Mouse (Mus musculus): Measurements from ENCODE around the gene Wwox.
A peak's percentile ranks its signal among the peaks of the same experiment; 100 is the strongest.

The Wwox gene

DNA sequence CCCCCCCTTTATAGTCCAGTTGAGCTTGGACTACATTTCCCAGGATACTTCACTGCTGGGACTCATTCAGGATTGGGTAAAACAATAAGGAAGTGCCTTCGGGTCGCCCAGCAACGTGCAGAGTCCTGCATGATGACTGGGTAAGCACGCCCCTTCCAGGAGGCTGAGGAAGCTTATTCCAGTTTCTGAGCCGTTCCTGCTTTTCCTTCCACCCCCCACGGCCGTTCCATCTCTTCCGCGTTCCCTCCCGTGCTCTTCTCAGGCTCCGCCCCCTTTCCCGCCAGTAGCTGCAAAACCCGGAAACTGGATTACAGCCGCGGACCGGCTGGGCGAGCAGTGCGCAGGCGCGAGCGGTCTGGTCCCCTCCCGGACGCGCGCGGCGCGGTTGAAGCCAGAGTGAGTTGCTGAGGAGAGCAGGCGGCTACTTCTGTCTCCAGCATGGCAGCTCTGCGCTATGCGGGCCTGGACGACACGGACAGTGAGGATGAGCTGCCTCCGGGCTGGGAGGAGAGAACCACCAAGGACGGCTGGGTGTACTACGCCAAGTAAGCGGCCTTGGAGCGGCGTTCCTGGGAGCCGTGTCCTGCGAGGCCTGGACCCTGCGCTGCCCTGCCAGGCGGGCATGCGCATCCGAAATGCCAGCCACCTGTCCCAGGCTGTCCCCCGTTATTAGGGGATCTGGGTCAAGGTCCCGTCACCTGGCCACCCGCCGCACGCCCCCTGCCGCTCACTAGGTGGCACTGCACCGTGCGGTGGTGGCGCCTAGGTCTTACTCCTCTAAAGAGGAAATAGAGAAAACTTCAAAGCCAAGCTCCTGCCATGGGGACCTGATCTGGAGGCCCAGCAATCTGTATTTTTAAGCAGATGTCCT is at the start of gene Wwox:
Gene Wwox (plus strand): TSS at position 322 of the 871 bp plus-strand sequence.
- DNase-seq (ENCODE audit: inconsistent age in 2 of 2, low spot score in 1 of 2): peak; percentile 100

DNA sequence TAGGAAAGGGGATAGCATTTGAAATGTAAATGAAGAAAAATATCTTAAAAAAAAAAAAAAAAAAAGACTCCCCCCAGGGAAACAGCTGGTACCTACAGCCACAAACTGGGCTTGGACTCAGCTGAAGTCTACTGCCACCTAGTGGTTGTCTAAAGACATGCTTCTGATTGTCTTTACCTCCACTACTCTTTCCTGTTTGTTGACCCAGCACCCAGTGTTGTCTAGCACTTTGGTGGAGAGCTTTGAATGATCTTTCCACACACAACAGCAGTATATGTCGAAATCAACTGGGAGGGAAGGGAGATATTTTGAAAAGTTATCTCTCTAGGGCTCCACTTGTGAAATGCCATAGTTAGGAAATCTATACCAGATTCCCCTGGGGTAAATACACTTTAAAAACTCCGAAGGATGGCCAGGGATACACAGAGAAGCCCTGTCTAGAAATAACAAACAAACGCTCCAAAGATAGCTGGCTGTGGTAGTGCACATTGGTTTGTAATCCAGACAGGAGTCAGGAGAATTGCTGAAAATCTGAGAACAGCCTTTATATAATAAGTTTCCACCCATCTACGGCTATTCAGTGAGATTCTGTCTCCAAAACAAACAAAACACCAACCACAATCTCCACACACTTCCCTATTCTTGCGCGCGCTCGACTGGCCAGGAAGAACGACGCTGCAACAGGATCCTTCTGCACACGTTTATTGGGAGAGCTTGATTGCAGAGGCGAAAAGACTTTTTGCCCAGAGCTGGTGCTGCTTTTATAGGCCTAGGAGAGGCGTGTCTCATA is 48.8 kb upstream of the Wwox start:
- DNase-seq (ENCODE audit: inconsistent age in 2 of 2, low spot score in 1 of 2): peak in 1 of 2 experiments; percentile 62

DNA sequence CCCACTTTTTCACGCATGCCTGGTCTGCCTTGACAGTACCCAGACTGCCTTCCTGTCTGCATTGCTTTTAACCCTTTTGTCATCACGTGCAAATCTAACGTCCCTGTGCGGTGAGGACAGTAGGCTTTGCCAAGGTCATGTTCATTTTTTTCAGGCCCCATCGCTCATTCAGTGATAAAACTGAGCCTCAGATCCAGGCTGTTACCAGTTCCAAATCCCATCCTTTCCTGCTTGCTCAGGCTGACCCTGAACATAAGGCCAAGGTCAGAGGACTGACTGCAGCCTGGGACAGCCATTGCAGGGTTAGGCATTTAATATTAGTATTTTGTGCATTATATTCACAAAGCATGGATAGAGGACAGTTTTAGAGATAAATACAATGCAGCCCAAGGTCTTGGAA is 41.1 kb upstream of the Wwox start:
- DNase-seq (ENCODE audit: inconsistent age in 2 of 2, low spot score in 1 of 2): peak; percentile 71 to 75

DNA sequence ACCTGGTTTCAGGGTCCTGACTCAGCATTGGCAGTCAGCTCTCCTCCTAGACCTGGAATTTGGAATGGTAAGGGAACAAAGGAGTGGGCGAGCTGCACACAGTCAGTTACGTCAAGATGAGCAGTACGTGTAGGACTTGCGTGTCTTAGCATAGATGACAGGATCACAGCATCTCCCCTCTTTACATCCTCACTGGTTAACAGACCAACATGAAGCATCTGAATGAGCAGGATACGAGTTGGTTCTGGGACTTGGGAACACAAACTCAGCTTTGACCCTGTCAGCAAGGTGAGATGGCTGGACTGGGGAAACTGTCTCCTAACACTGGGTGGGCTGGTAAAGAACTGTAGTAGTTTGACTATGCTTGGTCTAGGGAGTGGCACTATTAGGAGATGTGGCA is 40.2 kb upstream of the Wwox start:
- no peak for DNase-seq (ENCODE audit: inconsistent age in 2 of 2, low spot score in 1 of 2)

DNA sequence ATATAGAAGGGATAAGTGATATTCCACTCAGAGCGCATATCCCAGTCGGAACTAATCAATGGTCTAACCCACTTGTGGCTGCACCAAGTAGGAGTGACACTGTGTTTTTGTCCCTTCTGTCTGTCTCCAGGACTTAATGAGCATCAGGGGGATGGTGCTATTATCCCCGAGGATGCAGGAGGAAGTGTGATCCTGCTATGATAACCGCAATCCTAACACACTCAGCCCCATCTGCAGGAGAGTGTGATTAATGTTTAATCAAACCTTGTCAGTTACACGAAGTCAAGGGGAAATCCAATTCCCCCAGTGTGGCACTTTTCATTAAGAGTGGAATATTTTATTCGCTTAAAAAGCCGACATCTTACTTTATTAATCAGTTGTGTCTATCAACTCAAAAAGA is 37.8 kb upstream of the Wwox start:
- no peak for DNase-seq (ENCODE audit: inconsistent age in 2 of 2, low spot score in 1 of 2)

DNA sequence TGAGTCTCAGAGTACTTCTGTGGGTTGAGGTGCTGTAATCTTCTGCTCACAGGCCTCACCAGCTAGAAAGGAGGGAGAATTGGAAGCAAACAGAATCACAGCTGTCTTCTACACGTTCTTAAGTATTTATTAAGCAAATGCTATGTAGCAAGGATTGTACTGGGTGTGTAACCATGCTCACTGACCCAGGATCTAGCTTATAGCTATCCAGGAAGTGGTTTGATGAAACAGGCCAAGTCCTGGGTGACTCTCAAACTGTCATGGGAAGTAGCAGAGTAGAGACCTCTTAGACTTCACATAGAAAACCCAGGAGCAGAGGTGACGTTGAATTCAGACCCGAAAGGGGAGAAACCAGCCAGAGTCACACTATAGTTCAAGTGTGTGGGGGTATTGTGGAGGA is 28.0 kb upstream of the Wwox start:
- DNase-seq (ENCODE audit: inconsistent age in 2 of 2, low spot score in 1 of 2): no peak

DNA sequence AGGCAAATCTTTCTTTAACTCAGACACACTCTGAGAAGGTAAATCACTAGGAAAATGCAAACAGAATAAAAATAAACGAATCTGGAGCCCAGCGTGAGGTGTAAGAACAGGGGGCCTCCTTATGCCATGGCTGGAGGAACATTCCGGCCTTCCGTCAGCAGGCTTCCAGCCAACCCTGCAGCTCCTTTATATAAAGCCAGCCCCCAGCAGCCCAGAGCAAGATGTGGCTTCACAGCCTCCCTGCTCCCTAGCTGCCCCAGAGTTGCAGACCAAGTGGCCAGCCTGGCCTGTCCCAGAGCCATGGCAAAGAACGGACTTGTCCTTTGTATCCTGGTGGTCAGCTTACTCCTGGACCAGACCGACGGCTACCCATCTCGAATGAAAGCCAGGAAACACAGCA is 21.7 kb upstream of the Wwox start, which contains the start of gene Clec3a:
Gene Clec3a (plus strand): TSS at position 301 of the 400 bp plus-strand sequence.
- no peak for DNase-seq (ENCODE audit: inconsistent age in 2 of 2, low spot score in 1 of 2)

DNA sequence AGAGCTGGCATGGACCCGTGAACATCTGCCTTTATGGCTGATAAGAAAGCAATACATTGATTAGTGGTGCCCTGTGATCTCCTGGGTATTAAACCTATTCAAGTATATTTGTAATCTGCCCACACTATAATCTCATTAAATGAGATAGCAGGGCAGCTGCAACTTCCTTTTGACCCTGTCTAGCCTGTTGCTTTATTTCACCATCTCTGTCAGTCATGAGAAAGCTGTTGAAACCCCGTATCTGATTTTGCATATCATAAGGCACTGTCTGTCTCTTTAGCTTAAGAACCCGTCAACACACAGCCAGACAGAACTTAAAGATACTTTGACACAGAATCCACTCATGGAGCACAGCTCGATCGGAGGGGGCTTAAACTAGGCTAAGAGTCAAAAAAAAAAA is 21.0 kb upstream of the Wwox start:
- DNase-seq (ENCODE audit: inconsistent age in 2 of 2, low spot score in 1 of 2): no peak

DNA sequence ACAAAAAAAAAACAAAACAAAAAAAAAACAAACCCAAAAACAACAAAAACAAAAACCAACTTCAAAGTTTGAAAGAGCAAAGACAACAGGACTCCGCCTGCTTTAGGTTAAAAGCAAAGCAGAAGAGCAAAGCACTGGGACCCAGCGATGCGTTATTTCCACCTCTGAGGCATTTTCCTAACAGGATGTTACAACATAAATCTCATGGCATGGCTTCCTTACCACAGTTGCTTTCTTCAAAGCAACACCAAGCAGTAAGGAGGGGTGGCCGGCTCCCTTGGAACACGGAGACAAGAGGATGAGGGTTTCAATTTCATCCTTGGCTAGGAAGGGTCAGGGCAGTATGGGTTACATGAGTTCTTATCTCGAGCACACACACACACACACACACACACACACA is 20.6 kb upstream of the Wwox start:
- DNase-seq (ENCODE audit: inconsistent age in 2 of 2, low spot score in 1 of 2): no peak

DNA sequence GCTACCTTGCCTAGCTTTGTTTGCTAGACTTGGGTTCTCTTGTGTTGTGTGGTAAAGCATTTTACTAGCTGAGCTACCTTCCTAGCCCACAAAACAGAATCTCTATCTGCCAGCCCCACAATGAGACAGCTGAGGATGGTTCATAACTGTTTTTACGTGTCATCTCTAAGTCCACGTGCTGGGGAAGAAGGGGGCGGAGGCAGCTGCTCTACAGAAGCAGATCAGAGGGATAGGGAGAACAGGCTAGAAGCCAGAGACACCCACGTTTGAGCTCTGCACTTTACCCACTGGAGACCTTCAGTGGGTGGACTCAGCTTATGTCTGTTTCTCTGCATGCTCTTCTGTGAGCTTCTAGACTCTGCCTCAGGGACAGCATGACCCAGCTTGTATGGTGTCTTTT is 17.9 kb upstream of the Wwox start:
- DNase-seq (ENCODE audit: inconsistent age in 2 of 2, low spot score in 1 of 2): no peak

DNA sequence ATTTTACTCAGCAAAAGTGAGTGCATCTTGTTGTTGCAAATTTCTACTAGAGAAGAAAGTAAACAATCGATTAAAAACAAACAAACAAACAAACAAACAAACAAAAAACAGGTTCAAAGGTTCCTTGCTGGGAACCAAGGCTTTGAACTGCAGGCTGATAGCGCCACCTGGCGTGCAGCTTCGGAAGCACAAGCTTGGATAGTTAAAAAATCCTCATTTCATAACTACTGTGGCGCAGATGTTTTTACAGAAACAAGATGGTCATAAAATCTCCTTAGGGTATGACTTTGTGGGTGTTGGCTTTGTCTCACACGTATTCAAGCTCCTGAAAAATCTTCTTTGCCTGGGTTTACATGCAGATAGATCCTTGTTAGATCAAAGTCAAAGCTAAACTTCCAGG is 1.2 kb upstream of the Wwox start:
- peak; percentile 48 to 83 for DNase-seq (ENCODE audit: inconsistent age in 2 of 2, low spot score in 1 of 2)

DNA sequence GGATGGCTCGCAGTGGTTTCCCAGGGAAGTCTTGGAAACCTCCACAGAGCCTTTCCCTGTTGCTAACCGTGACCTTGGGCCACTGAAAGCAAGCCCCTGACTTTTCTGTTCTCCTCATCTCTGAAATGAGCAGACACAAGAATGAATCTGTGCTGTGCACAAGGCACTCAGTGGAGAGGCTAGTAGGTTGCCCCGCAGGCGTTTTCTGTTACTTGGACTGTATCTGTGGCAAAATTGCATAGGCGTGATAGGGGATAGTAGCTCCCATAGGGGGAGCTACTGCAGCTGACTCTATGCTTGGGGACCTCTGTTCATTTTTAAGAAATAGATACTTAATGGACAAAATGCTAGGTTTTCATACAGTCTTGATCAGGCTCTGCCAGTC is 742 bp downstream of the Wwox start:
- no peak for DNase-seq (ENCODE audit: inconsistent age in 2 of 2, low spot score in 1 of 2)

DNA sequence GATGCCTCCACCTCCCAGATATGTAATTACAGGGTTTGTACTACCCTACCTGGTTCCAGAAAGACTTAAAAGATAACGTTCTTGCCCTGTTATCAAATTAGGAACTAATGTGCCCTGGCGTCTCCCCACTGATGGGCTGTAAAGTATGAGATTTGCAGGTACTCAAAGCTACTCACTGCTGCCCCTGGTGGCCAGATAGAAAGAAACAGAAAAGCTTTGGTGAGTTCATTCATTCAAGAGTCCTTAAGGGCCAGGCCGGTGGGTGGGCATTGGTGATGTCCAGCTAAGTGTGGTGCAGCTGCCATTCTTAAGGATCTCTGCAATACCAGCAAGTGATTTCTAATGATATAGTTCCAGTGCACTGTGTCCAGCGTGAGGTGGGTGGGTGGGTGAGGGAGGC is 2.2 kb downstream of the Wwox start:
- DNase-seq (ENCODE audit: inconsistent age in 2 of 2, low spot score in 1 of 2): peak in 1 of 2 experiments; percentile 53

DNA sequence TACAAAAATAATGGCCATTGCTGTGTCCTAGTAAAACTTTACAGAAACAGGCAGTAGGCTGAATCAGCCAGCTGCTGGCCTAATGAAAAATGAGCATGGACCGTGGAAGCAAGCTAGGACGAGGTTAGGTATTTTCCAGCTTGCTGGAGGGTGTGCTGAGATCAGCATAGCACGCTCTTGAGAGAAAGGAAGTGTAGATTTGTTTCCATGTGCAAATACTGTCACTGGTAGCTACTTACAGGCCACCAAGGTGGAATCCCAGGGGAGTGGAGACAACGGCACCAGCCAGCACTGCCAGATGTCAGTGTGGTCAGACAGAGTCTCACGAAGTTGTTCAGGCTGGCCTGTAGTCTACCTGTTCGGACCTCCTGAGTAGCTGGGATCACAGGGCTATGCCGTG is 7.4 kb downstream of the Wwox start:
- DNase-seq (ENCODE audit: inconsistent age in 2 of 2, low spot score in 1 of 2): no peak

DNA sequence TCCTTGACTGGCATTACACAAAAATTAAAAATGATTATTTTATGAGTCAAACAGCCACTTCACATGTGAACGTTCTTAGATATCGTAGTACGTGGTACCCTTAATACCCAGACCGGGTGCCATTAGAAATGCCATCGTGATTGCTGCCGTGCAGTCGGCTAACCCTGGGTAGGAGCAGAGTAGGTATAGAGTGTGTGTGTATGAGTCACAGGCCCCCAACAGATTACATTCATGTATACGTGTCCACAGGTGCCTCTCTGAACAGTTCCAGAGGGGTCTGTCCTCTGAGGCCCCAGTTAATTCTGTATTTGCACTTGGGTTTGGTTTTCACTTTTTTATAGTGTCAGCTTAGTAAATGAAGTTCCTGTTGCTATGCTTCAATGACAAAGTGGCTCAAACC is 12.8 kb downstream of the Wwox start:
- DNase-seq (ENCODE audit: inconsistent age in 2 of 2, low spot score in 1 of 2): no peak

DNA sequence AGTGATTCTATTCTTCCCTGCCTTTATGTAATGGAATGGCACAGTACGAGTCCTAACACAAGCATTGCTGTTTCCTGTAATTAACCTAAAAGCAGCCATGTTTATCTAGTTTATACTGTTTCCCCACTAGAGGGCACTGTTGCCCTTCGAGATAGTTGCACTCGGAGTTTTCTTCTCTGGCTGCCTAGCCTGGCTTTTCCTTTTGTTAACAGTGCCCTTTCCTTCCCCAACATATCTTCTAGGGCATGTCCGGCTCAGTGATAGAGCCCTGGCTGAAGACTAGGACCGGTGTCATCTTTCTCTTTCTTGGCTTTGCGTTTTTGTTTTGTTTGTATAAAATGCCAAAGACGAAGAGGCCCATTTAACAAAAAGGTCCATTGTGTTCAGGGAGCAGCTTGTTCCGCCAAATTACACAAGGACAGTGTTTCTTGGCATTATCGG is 13.3 kb downstream of the Wwox start:
- peak; percentile 65 to 86 for DNase-seq (ENCODE audit: inconsistent age in 2 of 2, low spot score in 1 of 2)

DNA sequence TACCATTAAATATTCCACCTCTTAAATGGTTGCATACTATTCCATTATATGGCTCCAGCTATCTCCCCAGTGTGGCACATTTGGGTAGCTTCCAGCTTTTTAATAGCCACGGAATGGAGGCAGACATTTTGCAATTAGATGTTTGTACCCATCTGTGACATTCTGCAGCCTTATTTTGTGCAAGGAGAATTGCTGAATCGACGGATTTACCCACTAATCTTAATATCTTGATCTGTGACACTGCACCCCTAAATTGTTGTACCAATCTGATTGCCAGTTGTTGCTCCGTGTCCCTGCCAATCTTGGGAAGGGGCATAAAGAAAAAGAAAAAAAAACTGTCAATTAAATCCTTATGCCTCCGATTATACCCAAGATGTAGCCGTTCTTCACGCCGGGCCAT is 15.8 kb downstream of the Wwox start:
- no peak for DNase-seq (ENCODE audit: inconsistent age in 2 of 2, low spot score in 1 of 2)

DNA sequence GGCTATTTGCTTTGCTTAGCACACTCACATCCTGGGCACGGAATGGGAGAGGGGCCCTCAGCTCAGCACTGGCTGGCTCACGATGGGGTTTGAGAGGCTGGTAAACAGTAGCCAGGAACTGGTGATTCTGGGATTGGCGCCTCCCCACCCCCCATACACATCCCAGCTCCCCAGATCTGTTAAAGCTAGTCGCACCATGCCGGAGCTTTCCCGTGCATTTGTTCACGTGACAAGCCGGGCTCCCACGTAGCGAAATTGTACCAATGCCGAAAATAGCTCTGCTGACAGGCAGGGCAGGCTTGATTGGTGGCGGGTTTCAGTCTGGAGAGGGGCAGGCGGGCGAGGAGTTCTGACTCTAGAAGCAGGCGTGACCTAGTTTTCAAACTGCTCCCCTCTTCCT is 16.5 kb downstream of the Wwox start:
- peak in 1 of 2 experiments; percentile 48 for DNase-seq (ENCODE audit: inconsistent age in 2 of 2, low spot score in 1 of 2)

DNA sequence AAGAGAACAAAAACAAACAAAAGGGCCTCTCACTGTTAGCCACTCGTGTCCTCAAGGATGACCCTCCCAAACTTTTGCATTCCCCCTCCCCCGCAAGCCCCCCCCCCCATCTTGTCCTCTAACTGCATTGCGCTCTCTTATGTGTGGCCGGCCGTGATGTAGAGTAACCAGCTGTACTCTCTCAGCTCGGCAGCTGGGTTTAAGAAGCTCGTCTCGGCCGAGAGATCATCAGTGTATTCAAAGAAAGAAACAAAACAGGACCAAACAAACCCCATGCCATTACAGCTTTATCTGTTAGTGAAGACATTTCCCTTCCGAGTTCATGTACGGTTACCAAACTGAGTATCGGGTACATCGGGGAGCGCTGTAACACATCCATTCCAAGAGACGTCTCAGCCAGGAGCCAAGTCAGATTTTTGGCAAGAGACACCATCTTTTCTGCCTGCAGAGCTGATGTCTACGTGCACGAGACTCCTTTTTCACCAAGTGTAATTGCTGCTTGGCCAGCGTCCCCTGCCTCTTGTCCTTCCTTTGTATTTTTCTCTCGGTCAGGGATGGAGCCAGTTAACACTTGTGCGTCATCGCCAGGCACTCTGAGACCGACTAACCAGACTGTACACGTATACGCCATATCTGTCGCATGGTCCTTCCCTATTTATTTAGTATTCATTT is 18.8 kb downstream of the Wwox start:
- no peak for DNase-seq (ENCODE audit: inconsistent age in 2 of 2, low spot score in 1 of 2)

DNA sequence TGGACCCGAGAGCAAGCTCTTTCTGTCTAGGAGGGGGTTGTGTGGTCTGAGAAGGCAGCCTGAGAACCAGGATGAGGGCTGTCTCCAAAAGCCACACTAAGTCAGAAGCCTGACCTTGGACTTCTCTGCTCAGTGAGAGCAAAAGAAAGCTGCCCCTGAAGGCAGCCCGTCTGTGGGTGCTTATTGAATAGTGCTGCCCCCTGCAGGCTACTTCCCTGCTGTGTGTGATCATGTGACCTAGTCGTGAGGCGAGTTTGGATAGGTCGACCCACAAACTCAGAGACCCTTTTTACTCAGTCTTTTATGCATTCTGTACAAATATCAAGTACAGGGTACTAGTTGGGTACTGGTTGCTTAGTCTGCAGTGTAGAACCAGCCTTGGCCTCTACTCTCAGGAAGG is 21.1 kb downstream of the Wwox start:
- DNase-seq (ENCODE audit: inconsistent age in 2 of 2, low spot score in 1 of 2): peak in 1 of 2 experiments; percentile 42

DNA sequence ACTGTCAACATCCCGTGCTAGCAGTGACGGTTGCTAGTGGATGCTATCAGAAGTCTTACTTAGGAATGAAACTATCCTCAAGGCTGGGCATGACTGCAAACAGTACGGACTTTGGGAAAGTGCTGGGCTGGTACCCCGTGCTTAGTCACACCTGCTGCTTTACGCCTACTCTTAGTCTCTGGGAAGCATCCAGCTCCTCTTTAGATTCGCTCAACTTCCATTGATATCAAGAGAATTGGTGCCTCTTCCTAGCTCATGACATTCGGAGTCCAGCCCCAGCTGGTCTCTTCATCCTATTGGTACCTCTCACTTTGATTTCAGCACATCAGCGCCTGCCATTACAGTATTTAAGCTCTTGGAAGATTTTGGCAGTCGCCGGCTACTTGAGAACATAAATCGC is 23.1 kb downstream of the Wwox start:
- no peak for DNase-seq (ENCODE audit: inconsistent age in 2 of 2, low spot score in 1 of 2)

DNA sequence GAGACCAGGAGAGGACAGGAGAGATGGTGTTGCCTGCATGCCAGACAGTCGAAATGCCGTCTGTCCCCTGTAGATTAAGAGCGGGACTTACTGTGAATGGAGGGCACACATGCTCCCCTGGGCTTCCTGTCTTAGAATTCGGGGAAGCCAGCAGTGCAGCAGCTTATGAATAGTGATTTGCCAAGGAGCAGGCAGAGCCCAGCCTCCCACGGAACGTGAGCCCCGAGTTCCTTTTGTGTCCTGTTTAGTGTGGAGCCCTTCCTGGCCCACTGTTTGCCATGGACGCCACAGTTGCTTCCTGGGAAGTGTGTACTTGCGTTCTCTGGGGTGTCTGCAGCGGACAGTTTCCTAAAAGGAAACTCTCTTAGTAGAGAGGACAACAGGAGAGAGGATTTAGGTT is 23.9 kb downstream of the Wwox start:
- no peak for DNase-seq (ENCODE audit: inconsistent age in 2 of 2, low spot score in 1 of 2)

Data from adrenal gland, adult (tissue).